Mouse (Mus musculus): Measurements from ENCODE around the gene Mixl1.
A peak's percentile ranks its signal among the peaks of the same experiment; 100 is the strongest.

The Mixl1 gene

DNA sequence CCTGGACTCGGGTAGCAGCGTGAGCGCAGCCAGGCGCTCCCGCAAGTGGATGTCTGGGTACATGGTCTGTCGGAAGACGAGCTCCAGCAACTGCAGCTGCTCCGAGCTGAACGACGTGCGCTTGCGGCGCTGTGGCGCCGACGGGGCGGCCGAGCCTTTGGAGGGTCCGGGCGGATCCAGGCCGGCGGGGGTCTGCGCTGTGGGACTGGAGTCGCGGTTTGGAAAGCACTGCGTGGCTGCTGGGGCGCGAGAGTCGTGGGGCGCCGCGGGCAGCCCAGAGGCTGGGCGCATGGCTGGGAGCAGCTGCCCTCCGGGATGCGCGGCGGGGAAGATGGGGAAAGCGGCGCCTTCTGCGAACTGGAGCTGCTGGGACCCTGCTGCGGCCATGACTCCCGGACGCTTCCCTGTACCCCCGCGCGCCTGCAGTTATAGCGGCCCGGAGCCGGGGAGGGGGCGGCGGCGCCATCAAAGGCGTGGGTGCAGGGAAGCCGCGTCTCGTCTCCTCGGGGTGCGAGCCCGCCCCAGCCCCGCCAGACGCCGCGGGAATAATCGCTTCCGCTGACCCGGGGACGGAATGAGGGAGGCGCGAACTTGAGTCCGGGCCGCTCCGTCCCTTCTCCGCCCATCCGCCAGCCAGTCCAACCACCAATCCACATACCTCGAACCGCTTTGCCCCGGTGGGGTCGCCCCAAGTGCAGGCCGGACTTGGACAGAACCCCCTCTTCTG lies at the start of gene Mixl1:
Gene Mixl1 (minus strand): TSS at position 409 of the 727 bp plus-strand sequence.
- no peak for DNase-seq (ENCODE audit: low spot score in 2 of 2)

GRCm38 (mm10) chr1:180729231-180729630 lies 32.4 kb upstream of the Mixl1 start:
- no peak for DNase-seq (ENCODE audit: low spot score in 2 of 2)

- peak in 1 of 2 experiments; percentile 14 for DNase-seq (ENCODE audit: low spot score in 2 of 2)
These were observed 29.3 kb upstream of the Mixl1 start for GRCm38 (mm10) chr1:180726183-180726582.

DNA sequence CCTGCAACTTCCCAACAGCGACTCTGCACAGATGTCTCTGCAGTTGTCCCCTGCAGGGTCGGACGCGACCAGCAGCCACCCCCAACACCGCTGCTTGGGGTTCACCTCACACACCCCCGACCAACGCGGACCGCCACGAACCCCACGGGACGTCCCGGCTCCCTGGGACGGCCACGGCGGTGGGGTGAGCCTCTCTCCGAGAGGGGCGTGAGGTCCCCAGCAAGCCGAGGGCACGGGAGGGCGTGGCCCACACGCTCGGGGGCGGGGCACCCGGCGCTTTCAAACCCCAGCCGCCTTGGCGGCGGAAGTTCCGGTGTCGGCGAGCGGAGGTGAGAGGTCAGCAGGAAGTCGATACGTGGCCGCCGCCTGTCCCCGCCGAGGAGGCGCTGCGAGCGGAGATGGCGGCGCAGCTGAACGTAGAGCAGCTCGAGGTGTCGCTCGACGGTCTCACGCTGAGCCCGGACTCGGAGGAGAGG lies 28.9 kb upstream of the Mixl1 start, which contains the start of gene Acbd3:
Gene Acbd3 (plus strand): TSS at position 340 of the 476 bp plus-strand sequence.
- peak; percentile 73 to 88 for DNase-seq (ENCODE audit: low spot score in 2 of 2)

DNA sequence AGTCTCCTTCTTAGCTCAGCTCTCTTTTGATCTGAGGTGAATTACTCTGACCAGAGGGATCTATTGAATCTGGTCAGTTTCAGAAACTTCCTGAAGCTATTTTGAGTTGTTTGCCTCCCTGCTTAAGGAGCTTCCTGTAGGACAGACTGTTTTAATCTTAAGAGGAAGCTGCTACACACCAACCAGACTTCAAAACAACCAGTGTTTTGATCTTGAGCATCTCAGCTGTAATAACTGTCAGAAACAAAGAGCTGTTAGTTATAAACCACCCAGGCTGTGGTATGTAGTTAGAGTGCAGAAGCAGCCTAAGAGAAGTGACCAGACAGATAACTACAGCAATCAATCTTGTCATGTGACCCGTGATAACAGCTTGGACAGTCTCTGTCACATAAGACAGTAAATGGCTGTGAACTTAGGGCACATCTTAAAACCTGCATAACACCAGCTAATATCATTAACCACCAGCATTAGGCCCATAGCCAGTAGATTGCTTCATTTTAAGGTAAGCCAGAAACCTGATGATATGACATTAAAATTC lies 26.9 kb upstream of the Mixl1 start:
- no peak for DNase-seq (ENCODE audit: low spot score in 2 of 2)

GRCm38 (mm10) chr1:180722608-180723007 lies 25.8 kb upstream of the Mixl1 start:
- DNase-seq (ENCODE audit: low spot score in 2 of 2) = no peak

DNA sequence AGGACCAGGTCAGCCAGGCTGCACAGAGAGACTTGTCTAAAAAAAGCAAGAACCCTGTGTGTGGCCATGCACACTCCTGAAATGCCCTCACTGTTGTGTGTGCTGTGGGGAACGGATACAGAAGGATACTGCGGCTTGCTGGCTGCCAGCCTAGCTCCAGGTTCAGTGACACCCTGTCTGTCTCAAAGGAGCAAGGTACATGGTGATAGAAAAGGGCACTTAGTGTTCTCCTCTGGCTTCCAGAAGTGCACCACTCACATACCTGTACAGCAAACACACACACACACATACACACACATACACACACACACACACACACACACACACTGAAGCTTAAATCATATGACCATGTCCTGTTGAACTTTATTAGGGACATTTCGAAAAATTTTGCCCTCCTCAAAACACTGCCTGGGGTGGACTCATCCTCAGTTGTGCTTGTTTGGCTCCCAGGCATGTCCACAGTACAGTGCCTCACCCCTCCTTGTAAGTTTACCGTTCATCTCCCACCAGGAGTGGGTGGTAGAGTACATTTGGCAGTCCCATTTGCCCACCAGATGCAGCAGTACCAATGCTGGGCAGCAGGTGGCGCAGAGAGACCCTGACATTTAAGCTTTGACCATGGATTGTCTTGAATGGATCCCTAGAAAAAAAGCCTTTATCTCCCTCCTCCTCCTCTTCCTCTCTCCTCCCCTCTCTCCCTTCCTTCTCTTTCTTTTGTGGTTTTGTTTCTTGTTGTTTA lies 23.3 kb upstream of the Mixl1 start:
- DNase-seq (ENCODE audit: low spot score in 2 of 2) = peak in 1 of 2 experiments; percentile 78

DNA sequence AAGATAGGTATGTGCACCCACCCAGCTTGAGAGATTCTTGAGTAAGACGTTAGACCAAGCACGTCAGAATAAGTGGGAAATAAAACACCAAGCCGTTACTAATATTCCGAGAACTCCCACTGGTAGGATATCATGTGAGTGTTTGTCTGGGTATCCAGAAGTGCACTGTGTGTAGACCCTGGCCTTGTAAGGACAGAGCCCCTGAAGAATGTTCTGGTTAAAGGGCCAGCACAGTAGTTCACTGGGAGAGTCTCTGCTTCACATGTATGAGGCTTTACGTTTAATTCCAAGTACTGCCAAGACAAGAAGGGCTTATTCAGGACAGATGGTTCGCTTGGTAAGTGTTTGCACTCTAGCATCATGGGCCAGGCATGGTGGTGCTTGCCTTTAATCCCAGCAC lies 22.6 kb upstream of the Mixl1 start:
- DNase-seq (ENCODE audit: low spot score in 2 of 2) = no peak

- DNase-seq (ENCODE audit: low spot score in 2 of 2) = no peak
These were observed 21.9 kb upstream of the Mixl1 start for GRCm38 (mm10) chr1:180718756-180719155.

DNA sequence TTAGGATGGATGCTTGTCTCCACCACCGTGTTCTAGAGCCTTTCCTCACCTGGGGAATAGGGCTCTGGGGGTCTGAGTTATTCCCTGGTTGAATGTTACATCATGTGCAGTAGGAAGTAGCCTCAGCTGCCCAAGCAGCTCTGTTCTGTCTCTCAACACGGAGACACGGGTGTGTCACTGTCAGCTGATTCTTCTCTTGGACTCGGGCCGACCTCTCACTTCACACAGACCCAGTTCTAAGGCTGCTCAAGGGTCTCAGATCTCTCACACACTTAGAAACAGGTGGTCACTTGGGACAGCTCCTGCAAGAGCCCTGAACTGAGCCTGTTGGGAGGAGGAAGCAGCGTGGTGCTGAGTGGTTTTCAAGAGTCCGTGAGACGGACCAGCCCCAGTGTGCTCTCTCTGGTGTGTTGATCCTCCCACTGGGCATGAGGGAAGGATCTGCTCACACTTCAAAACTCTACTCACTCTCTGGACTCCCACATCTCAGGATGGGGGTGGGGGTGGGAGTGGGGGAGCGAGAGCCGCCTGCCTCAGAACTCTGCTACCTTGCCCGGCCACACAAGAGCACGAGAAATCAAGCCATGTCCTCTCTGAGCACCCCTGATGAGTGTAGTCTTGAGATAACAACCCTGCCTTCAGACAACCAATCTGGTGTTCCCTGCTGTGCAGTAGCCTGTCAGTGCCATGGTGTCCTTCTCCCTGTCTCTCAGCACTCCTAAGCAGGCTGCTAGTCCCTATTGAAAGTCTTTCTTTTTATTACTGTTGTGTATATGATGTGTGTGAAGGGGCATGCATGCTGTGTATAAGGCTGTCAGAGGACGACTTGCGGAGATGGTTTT lies 12.3 kb upstream of the Mixl1 start:
- no peak for DNase-seq (ENCODE audit: low spot score in 2 of 2)

GRCm38 (mm10) chr1:180707813-180708212 lies 11.0 kb upstream of the Mixl1 start:
- no peak for DNase-seq (ENCODE audit: low spot score in 2 of 2)

GRCm38 (mm10) chr1:180707368-180707767 lies 10.5 kb upstream of the Mixl1 start:
- no peak for DNase-seq (ENCODE audit: low spot score in 2 of 2)

DNA sequence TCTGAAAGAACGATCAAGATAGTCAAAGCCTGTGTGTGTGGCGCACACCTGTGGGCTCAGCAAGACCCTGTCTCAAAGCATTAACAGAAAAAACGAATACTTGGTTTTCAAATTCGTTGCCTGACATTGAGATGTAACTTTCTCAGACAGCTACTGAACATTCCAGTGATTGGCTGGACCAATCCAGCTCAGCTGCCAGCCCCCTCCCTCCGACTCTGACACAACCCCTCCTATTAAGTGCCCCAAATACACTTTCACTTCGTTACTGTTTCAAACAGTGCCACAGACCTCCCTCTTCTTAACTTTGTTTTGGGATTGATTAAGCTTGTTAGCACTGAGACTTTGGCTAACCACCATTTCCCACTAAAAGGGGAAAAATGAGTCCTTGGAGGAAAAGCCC lies 6.6 kb upstream of the Mixl1 start:
- no peak for DNase-seq (ENCODE audit: low spot score in 2 of 2)

DNA sequence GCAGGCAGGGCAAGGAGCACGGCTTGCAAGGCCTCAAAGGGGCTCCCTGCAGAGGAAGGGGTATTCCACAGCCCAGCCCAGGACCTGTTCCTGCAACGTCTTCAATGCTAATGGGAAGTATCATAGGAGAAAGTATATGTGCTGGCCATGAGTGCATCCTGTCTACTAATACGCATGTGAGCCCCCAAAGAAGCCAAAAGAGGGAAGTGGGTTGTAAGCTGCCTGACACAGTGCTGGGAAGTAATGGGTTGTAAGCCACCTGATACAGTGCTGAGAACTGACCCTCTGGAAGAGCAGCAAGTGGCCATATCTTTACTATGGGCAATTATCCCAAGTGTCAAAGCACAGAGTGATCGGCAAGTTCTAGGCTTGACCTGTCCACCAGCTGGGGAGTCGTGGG lies 1.2 kb upstream of the Mixl1 start:
- no peak for DNase-seq (ENCODE audit: low spot score in 2 of 2)

DNA sequence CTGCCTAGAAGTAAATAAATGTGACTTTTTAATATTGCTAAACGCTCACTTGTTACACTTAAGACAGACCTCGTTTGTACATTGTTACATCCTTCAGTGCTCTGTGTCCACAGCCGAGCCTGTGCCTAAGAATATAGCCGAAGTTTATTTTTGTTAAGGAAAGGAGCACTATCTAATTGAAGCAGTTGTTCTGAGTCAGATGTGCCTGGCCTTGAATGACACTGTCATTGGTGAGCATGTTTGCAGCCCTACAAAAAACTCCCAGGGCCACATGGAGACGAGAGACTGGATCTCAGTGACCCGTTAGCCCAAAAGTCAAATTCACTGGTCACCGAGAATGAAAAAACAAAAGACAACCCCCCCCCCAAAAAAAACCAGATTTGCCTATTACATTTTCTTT lies 5.5 kb downstream of the Mixl1 start:
- DNase-seq (ENCODE audit: low spot score in 2 of 2) = no peak

Data from left cerebral cortex, adult 9 months (tissue).